In the genomic region with DNA sequence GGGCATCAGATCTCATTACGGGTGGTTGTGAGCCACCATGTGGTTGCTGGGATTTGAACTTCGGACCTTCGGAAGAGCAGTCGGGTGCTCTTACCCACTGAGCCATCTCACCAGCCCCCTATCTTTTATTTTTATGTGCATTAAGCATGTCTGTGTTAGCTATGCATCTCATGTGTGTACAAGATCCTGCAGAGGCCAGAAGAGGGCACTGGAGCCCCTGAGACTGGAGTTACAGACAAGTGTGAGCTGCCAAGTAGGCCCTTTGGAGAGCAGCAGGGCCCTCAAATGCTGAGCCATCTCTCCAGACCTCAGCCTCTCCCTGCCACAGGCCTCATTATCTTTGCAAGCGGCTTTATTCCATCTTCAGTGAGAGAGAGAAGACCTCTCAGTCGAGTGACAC, we compare ENCODE assay signal across 17 mouse cellular contexts. TPM values are rescaled to one million over a fixed set of nuclear protein-coding genes. Genes with fewer than 3 reads are reported as not detected.
DNase-seq lines count a peak whose midpoint lies in the region; ATAC-seq and TF ChIP-seq lines count a peak whose summit lies in the region.
"Not testable (repeated sequence)": the region's sequence is repeated elsewhere in the genome, so short reads cannot be mapped to it uniquely, and the experiment has no call there.
"Had no signal": no experiment of that assay in that cellular context is flagged by ENCODE, and none has a peak within 500 bp of the region (broad histone marks: within the 10 kb centered on the region; RNA-seq: fewer than 3 reads in every experiment).

No protein-coding gene starts in this region.

- peaks cover 35% of the 10 kb centered on the region for H3K4me1 ChIP-seq in heart, embryonic 15.5 days (replicated peaks)
- peaks cover 29% of the 10 kb centered on the region for H3K4me1 ChIP-seq in lung, adult 2 months (ENCODE audit: control insufficient read depth, insufficient read depth, low read length)
- not testable (repeated sequence) for H3K4me1 ChIP-seq in midbrain, postnatal 0 days (ENCODE audit: insufficient read depth, low read length)

- 0 out of 2 replicates have a peak overlapping the region, but pooled peaks have one; percentile 42 for H3K27ac ChIP-seq in heart, embryonic 15.5 days
- not testable (repeated sequence) for H3K27ac ChIP-seq in midbrain, postnatal 0 days (ENCODE audit: low read depth, low read length)

- TF ChIP-seq POLR2A in lung, adult 2 months (IDR thresholded peaks at IDR 0.05; ENCODE audit: borderline replicate concordance, extremely low read depth, low read depth, low read length): not testable (repeated sequence)

- H3K9ac ChIP-seq in heart, embryonic 15.5 days; midbrain, postnatal 0 days (replicated peaks; ENCODE audit: low read length, poor library complexity, severe bottlenecking): not testable (repeated sequence)

- not testable (repeated sequence) for ATAC-seq in heart, embryonic 15.5 days (replicated peaks; ENCODE audit: insufficient number of reproducible peaks, insufficient read depth, low FRiP score, low read depth); midbrain, postnatal 0 days (ENCODE audit: low FRiP score)

- peaks cover 53% of the 10 kb centered on the region; the same call in 1 of the 2 replicates for H3K36me3 ChIP-seq in heart, embryonic 15.5 days
- peaks cover 74% of the 10 kb centered on the region for H3K36me3 ChIP-seq in midbrain, postnatal 0 days (ENCODE audit: insufficient read depth, low read length)

- peak; percentile 39 for DNase-seq in Muller cell, postnatal 12 days (ENCODE audit: inconsistent ontology term)
- peak; percentile 39 to 45 for DNase-seq in cerebellum, postnatal 36 days
- peak; percentile 49 to 57 for DNase-seq in kidney, postnatal 36 days
- not testable (repeated sequence) for DNase-seq in lung, adult 2 months
- peak; percentile 74 for DNase-seq in midbrain, postnatal 0 days (ENCODE audit: low spot score)
- DNase-seq in thymus, postnatal 0 days (ENCODE audit: low spot score): peak; percentile 61

- H3K9me3 ChIP-seq in heart, embryonic 15.5 days (replicated peaks); midbrain, postnatal 0 days (ENCODE audit: low read length): not testable (repeated sequence)

- 83% methylated on average over 6 of the region's 6 CpGs for WGBS in heart, embryonic 15.5 days
- WGBS in lung, adult 2 months: 83% methylated on average over 6 of the region's 6 CpGs
- 86% methylated on average over 6 of the region's 6 CpGs for WGBS in midbrain, postnatal 0 days

- H3K4me3 ChIP-seq in heart, embryonic 15.5 days; lung, adult 2 months (replicated peaks; ENCODE audit: extremely low read depth, low read depth, low read length); midbrain, postnatal 0 days (ENCODE audit: low read depth, low read length): not testable (repeated sequence)

- not testable (repeated sequence) for H3K4me2 ChIP-seq in heart, embryonic 15.5 days; midbrain, postnatal 0 days (ENCODE audit: low read depth, low read length, poor library complexity, severe bottlenecking)

- H3K27me3 ChIP-seq in heart, embryonic 15.5 days; midbrain, postnatal 0 days (ENCODE audit: insufficient read depth, low read length): not testable (repeated sequence)

- TF ChIP-seq CTCF in lung, adult 2 months (IDR thresholded peaks at IDR 0.05; ENCODE audit: insufficient read depth, low read length): peak; percentile 25; the same call in 1 of the 2 replicates
- TF ChIP-seq CTCF in midbrain, postnatal 0 days (IDR thresholded peaks at IDR 0.05): peak; percentile 67

RNA-seq across cellular contexts. Expression of gene Csf3, which starts 10.9 kb away (rescaled TPM):
- not detected in 2 replicates for polyA plus RNA-seq in heart, embryonic 15.5 days (2015; fragmentation: Nextera tagmentation; extraction: Ambion mirVana)
- not detected in 2 replicates for polyA plus RNA-seq in lung, adult 2 months (2012; rRNA removed)
- total RNA-seq in midbrain, postnatal 0 days (2014; rRNA removed): not detected in 2 replicates
- polyA plus RNA-seq in midbrain, postnatal 0 days (2015; fragmentation: Nextera tagmentation; extraction: Ambion mirVana): not detected in 2 replicates
- not detected in 2 replicates for polyA plus RNA-seq in thymus, postnatal 0 days (2015; fragmentation: Nextera tagmentation; extraction: Ambion mirVana)
- total RNA-seq: adrenal gland, postnatal 4 days; gastrocnemius, postnatal 4 days; left cerebral cortex, adult 18-20 months had no signal
- polyA plus RNA-seq: activated CD4-positive, CD25-positive, alpha-beta regulatory T cell, adult 4 months; embryonic facial prominence, embryonic 10.5 days; heart, embryonic 13.5 days; hindbrain, embryonic 12.5 days; intestine, embryonic 16.5 days; midbrain, embryonic 16.5 days; neural tube, embryonic 14.5 days had no signal

RNA-seq across cellular contexts. Expression of gene Med24, which starts 17.2 kb away (rescaled TPM):
- polyA plus RNA-seq in heart, embryonic 15.5 days (2015; fragmentation: Nextera tagmentation; extraction: Ambion mirVana): 33.5 and 43.0 TPM in 2 replicates
- polyA plus RNA-seq in lung, adult 2 months (2012; rRNA removed): 45.0 and 55.1 TPM in 2 replicates
- total RNA-seq in midbrain, postnatal 0 days (2014; rRNA removed): 66.6 and 81.2 TPM in 2 replicates
- polyA plus RNA-seq in midbrain, postnatal 0 days (2015; fragmentation: Nextera tagmentation; extraction: Ambion mirVana): 52.2 and 59.8 TPM in 2 replicates
- 48.3 and 48.5 TPM in 2 replicates for polyA plus RNA-seq in thymus, postnatal 0 days (2015; fragmentation: Nextera tagmentation; extraction: Ambion mirVana)

RNA-seq across cellular contexts. Expression of gene Thra, which starts 28.4 kb away (rescaled TPM):
- 34.8 and 39.5 TPM in 2 replicates for polyA plus RNA-seq in heart, embryonic 15.5 days (2015; fragmentation: Nextera tagmentation; extraction: Ambion mirVana)
- polyA plus RNA-seq in lung, adult 2 months (2012; rRNA removed): 142 and 159 TPM in 2 replicates
- 774 and 843 TPM in 2 replicates for total RNA-seq in midbrain, postnatal 0 days (2014; rRNA removed)
- polyA plus RNA-seq in midbrain, postnatal 0 days (2015; fragmentation: Nextera tagmentation; extraction: Ambion mirVana): 165 and 182 TPM in 2 replicates
- 7.3 and 9.1 TPM in 2 replicates for polyA plus RNA-seq in thymus, postnatal 0 days (2015; fragmentation: Nextera tagmentation; extraction: Ambion mirVana)

RNA-seq across cellular contexts. Expression of gene Psmd3, which starts 29.7 kb away (rescaled TPM):
- polyA plus RNA-seq in heart, embryonic 15.5 days (2015; fragmentation: Nextera tagmentation; extraction: Ambion mirVana): 141 and 177 TPM in 2 replicates
- 136 and 156 TPM in 2 replicates for polyA plus RNA-seq in lung, adult 2 months (2012; rRNA removed)
- 114 and 129 TPM in 2 replicates for total RNA-seq in midbrain, postnatal 0 days (2014; rRNA removed)
- polyA plus RNA-seq in midbrain, postnatal 0 days (2015; fragmentation: Nextera tagmentation; extraction: Ambion mirVana): 182 and 183 TPM in 2 replicates
- polyA plus RNA-seq in thymus, postnatal 0 days (2015; fragmentation: Nextera tagmentation; extraction: Ambion mirVana): 211 and 224 TPM in 2 replicates

RNA-seq across cellular contexts. Expression of gene Gsdma, which starts 47.9 kb away (rescaled TPM):
- not detected in 2 replicates for polyA plus RNA-seq in heart, embryonic 15.5 days (2015; fragmentation: Nextera tagmentation; extraction: Ambion mirVana)
- polyA plus RNA-seq in lung, adult 2 months (2012; rRNA removed): 11.5 TPM in 1 of 2 replicates, not detected in the other
- 0.05 TPM in 1 of 2 replicates, not detected in the other for total RNA-seq in midbrain, postnatal 0 days (2014; rRNA removed)
- 0.11 TPM in 1 of 2 replicates, not detected in the other for polyA plus RNA-seq in midbrain, postnatal 0 days (2015; fragmentation: Nextera tagmentation; extraction: Ambion mirVana)
- polyA plus RNA-seq in thymus, postnatal 0 days (2015; fragmentation: Nextera tagmentation; extraction: Ambion mirVana): 0.49 and 0.80 TPM in 2 replicates
- total RNA-seq: adrenal gland, postnatal 4 days; gastrocnemius, postnatal 4 days had no signal
- polyA plus RNA-seq: embryonic facial prominence, embryonic 10.5 days; hindbrain, embryonic 12.5 days; midbrain, embryonic 16.5 days; neural tube, embryonic 14.5 days had no signal
